Mouse (Mus musculus) limb, embryonic 14.5 days (tissue): Measurements from ENCODE around the gene Gm20388. TPM values are rescaled to one million over a fixed set of nuclear protein-coding genes. Genes with fewer than 3 reads are reported as not detected.

ENCODE experiments used
- ATAC-seq: fragments of 200-750 bp; cut with Nextera tagmentation; 2 replicates; pipeline ENCODE4 v1.8.0; 2017; ENCODE audit warnings: low read depth, moderate number of reproducible peaks, moderate TSS enrichment; ENCODE audit not compliant: low FRiP score
- DNase-seq: peaks from one replicate; pipeline ENCODE4 v3.0.0-alpha.2; 2015; ENCODE audit warnings: low spot score
- H3K27ac ChIP-seq: fragments of 300-500 bp; sonication (generic); replicated peaks from 2 replicates; pipeline ENCODE4 v1.5.1; 2014; ENCODE audit warnings: low read depth, mild to moderate bottlenecking, low read length, moderate library complexity, mixed read lengths
- H3K27me3 ChIP-seq: fragments of 300-500 bp; sonication (generic); 2 replicates; pipeline ENCODE4 v1.6.1; 2014; ENCODE audit warnings: low read length, mixed read lengths; ENCODE audit not compliant: control insufficient read depth, insufficient read depth
- H3K36me3 ChIP-seq: fragments of 300-500 bp; sonication (generic); 2 replicates; pipeline ENCODE4 v1.6.1; 2014; ENCODE audit warnings: mild to moderate bottlenecking, low read length, moderate library complexity, mixed read lengths; ENCODE audit not compliant: control insufficient read depth, insufficient read depth
- H3K4me1 ChIP-seq: fragments of 300-500 bp; sonication (generic); 2 replicates; pipeline ENCODE4 v1.6.1; 2014; ENCODE audit warnings: antibody characterized with exemption, low read length, mixed read lengths; ENCODE audit not compliant: control insufficient read depth, insufficient read depth
- H3K4me2 ChIP-seq: fragments of 300-500 bp; sonication (generic); replicated peaks from 2 replicates; pipeline ENCODE4 v1.6.1; 2014; ENCODE audit warnings: low read depth, mild to moderate bottlenecking, low read length, moderate library complexity; ENCODE audit not compliant: severe bottlenecking
- H3K4me3 ChIP-seq: fragments of 300-500 bp; sonication (generic); replicated peaks from 2 replicates; pipeline ENCODE4 v1.5.1; 2014; ENCODE audit warnings: low read length
- H3K9ac ChIP-seq: fragments of 300-500 bp; sonication (generic); 2 replicates; pipeline ENCODE4 v1.6.1; 2014; ENCODE audit warnings: mild to moderate bottlenecking, low read depth, low read length, moderate library complexity; ENCODE audit not compliant: severe bottlenecking
- H3K9me3 ChIP-seq: fragments of 300-500 bp; sonication (generic); 2 replicates; pipeline ENCODE4 v1.6.1; 2016; ENCODE audit warnings: low read length; ENCODE audit not compliant: control insufficient read depth
- POLR2A ChIP-seq: fragments of 200-500 bp; IDR thresholded peaks from 2 replicates; pipeline ENCODE4 v1.8.0; 2012; ENCODE audit warnings: inconsistent platforms, mild to moderate bottlenecking, moderate library complexity, borderline replicate concordance; ENCODE audit not compliant: insufficient read depth, insufficient read length; ENCODE audit errors: extremely low read depth
- WGBS: fragments of 180-500 bp; shearing (Covaris S2); extraction: QIAGEN DNeasy Blood & Tissue Kit; methylation state at CpG from one replicate; pipeline ENCODE4 v1.1.7; 2014; 5-methylcytosine and 5-hydroxymethylcytosine counted together
- polyA plus RNA-seq, 2 experiments: library from polyadenylated mRNA; depleted of rRNA in 1 of 2; stranded (reverse) in 1 of 2; unstranded in 1 of 2; fragments of >200 nt; fragmentation: Nextera tagmentation in 1 of 2; extraction: Ambion mirVana in 1 of 2; gene quantifications; 2 replicates each; pipeline versions ENCODE4 v1.2.1 to v1.2.3; 2012 to 2014

Gm20388 gene
- polyA plus RNA-seq, 2 experiments, result 1.9 to 49.9 TPM

GRCm38 (mm10) chr8:123031321-123031978 lies 3120.8 kb downstream of the Gm20388 start:
- H3K36me3 ChIP-seq, result no peaks in the 10 kb centered on the region
- ATAC-seq (no peak), DNase-seq (no peak)
- H3K9ac ChIP-seq, result no peak overlapping the region
- H3K4me2 ChIP-seq, result no peak overlapping the region
- TF ChIP-seq POLR2A, result no peak
- WGBS, result 81% methylated on average over 7 of the region's 7 CpGs
- H3K9me3 ChIP-seq, result no peaks in the 10 kb centered on the region
- H3K4me1 ChIP-seq, result 0 out of 2 replicates have a peak, but pooled peaks cover 3% of the 10 kb centered on the region
- H3K27me3 ChIP-seq, result no peaks in the 10 kb centered on the region
- no peak overlapping the region for H3K4me3 ChIP-seq
- H3K27ac ChIP-seq, result no peak overlapping the region

DNA sequence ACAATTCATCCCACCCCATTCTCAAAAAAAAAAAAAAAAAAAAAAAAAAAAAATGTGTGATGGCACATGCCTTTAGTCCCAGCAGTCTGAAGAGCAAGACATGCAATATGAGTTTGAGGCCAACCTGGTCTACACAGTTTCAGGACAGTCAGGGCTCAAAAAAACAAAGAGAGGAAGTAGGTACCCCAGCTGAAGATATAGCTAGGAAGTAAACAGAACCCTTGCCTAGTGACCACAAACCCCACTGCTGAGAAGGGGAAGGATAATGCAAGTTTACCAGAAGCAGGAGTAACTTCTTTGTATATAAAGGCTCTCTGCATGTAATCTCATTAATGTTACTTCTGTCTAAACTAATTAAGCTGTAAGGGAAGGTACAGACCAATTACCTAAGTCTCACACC lies 3122.1 kb downstream of the Gm20388 start:
- ATAC-seq (no peak), DNase-seq (no peak)
- Histone ChIP-seq H3K4me3 (no peak overlapping the region), H3K27me3 (no peaks in the 10 kb centered on the region), H3K36me3 (no peaks in the 10 kb centered on the region), H3K27ac (no peak overlapping the region), H3K9me3 (no peaks in the 10 kb centered on the region), H3K9ac (no peak overlapping the region), H3K4me1 (0 out of 2 replicates have a peak, but pooled peaks cover 3% of the 10 kb centered on the region), H3K4me2 (no peak overlapping the region)
- TF ChIP-seq POLR2A, result no peak

DNA sequence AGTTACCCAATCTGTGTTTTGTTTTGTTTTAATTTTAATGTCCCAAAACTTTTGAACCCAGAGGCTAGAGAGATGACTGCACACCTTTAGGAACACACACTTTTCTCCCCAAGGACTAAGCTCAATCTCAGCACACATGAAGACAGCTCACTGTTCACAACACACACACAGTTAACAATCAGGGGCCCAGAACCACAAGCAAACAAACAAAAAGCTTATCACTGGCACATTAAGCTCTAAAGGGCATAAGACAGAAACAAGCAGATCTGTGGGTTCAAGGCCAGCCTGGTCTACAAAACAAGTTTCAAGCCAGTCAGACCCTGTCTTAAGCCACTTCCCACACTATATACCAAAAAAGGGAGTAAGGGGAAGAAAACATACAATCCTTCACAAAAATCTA lies 3122.8 kb downstream of the Gm20388 start:
- Histone ChIP-seq H3K9me3 (no peaks in the 10 kb centered on the region), H3K36me3 (no peaks in the 10 kb centered on the region), H3K4me3 (no peak overlapping the region), H3K9ac (no peak overlapping the region), H3K27ac (0 out of 2 replicates have a peak overlapping the region, but pooled peaks have one; percentile 26), H3K4me2 (no peak overlapping the region), H3K4me1 (0 out of 2 replicates have a peak, but pooled peaks cover 3% of the 10 kb centered on the region), H3K27me3 (no peaks in the 10 kb centered on the region)
- ATAC-seq, result no peak
- TF ChIP-seq POLR2A, result no peak
- DNase-seq, result no peak

GRCm38 (mm10) chr8:123034171-123034570 lies 3123.5 kb downstream of the Gm20388 start:
- no peak overlapping the region for H3K4me3 ChIP-seq
- DNase-seq (no peak), ATAC-seq (no peak)
- no peaks in the 10 kb centered on the region for H3K27me3 ChIP-seq
- no peaks in the 10 kb centered on the region for H3K36me3 ChIP-seq
- H3K4me1 ChIP-seq, result 0 out of 2 replicates have a peak, but pooled peaks cover 3% of the 10 kb centered on the region
- H3K27ac ChIP-seq, result no peak overlapping the region
- 77% methylated on average over 6 of the region's 6 CpGs for WGBS
- H3K4me2 ChIP-seq, result no peak overlapping the region
- no peak overlapping the region for H3K9ac ChIP-seq
- no peak for TF ChIP-seq POLR2A
- H3K9me3 ChIP-seq, result no peaks in the 10 kb centered on the region

GRCm38 (mm10) chr8:123036956-123037355 lies 3126.3 kb downstream of the Gm20388 start:
- no peaks in the 10 kb centered on the region for H3K36me3 ChIP-seq
- ATAC-seq (no peak), DNase-seq (no peak)
- H3K4me3 ChIP-seq, result no peak overlapping the region
- no peak for TF ChIP-seq POLR2A
- WGBS, result 55% methylated on average over 3 of the region's 3 CpGs
- H3K9me3 ChIP-seq, result no peaks in the 10 kb centered on the region
- no peaks in the 10 kb centered on the region for H3K27me3 ChIP-seq
- no peak overlapping the region for H3K27ac ChIP-seq
- H3K4me1 ChIP-seq, result peaks cover 14% of the 10 kb centered on the region
- H3K4me2 ChIP-seq, result no peak overlapping the region
- no peak overlapping the region for H3K9ac ChIP-seq
